Mouse (Mus musculus): ENCODE results near the gene Kmt2e. TPM values are rescaled to one million over a fixed set of nuclear protein-coding genes. Genes with fewer than 3 reads are reported as not detected.
"Not testable (repeated sequence)": the region's sequence is repeated elsewhere in the genome, so short reads cannot be mapped to it uniquely, and the experiment has no call there.

The Kmt2e gene
- polyA plus RNA-seq, 1 experiment from 2014 or later: 162 TPM

GRCm38 (mm10) chr5:23434598-23435481 lies 599 bp downstream of the Kmt2e start:
- under 1% methylated on average over 44 of the region's 46 CpGs for WGBS
- H3K4me2 ChIP-seq (ENCODE audit: low read length): peak overlapping the region; percentile 85
- peak overlapping the region; percentile 75 for H3K4me3 ChIP-seq (ENCODE audit: low read depth, low read length)
- H3K9ac ChIP-seq (ENCODE audit: low read depth, low read length): peak overlapping the region; percentile 98
- no peak; the same call in 1 of the 2 replicates for ATAC-seq
- H3K27me3 ChIP-seq (ENCODE audit: control insufficient read depth, insufficient read depth, low read depth, low read length): no peaks in the 10 kb centered on the region
- peak overlapping the region; percentile 100 for H3K27ac ChIP-seq (ENCODE audit: low read length)
- H3K36me3 ChIP-seq (ENCODE audit: control insufficient read depth, insufficient read depth, low read length): no peaks in the 10 kb centered on the region
- H3K9me3 ChIP-seq (replicated peaks; ENCODE audit: control insufficient read depth, low read length, poor library complexity, severe bottlenecking): no peaks in the 10 kb centered on the region
- peaks cover 21% of the 10 kb centered on the region for H3K4me1 ChIP-seq (ENCODE audit: control insufficient read depth, insufficient read depth, low read length)

DNA sequence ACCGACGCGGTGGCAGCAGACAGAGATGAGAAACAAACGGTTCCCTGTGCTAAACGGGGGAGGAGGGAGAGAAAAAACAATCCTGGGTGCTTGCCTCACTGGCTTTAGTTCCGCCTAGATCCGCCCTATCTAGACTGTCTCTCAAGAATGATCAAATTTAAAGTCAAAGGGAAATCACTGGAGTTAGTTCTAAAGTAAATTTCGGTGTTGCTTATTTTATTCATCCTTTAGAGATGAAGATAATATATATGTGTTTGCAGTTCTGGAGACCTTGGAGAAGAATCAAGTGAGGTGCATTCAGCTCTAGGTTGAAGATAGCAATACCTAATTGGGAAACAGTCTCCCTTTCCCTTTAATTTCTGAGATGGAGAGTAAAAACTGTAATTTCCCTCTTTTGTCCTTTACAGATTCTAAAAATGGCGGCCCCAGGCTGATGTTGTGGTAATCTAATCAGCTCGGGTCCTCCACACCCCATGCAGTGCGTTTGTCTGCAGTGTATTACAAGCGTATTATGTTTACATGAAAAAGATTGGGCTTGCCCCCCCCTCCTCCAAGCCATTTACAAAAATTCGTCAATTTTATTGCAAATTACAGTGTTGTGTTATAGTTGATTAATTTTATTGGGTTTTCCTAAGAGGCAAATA lies 1.4 kb downstream of the Kmt2e start:
- H3K4me2 ChIP-seq (ENCODE audit: low read length): peak overlapping the region; percentile 85
- H3K9ac ChIP-seq (ENCODE audit: low read depth, low read length): peak overlapping the region; percentile 98
- WGBS: 0% methylated on average over 13 of the region's 13 CpGs
- no peak for ATAC-seq
- H3K4me3 ChIP-seq (ENCODE audit: low read depth, low read length): peak overlapping the region; percentile 75
- no peaks in the 10 kb centered on the region for H3K36me3 ChIP-seq (ENCODE audit: control insufficient read depth, insufficient read depth, low read length)
- no peaks in the 10 kb centered on the region for H3K27me3 ChIP-seq (ENCODE audit: control insufficient read depth, insufficient read depth, low read depth, low read length)
- no peaks in the 10 kb centered on the region for H3K9me3 ChIP-seq (replicated peaks; ENCODE audit: control insufficient read depth, low read length, poor library complexity, severe bottlenecking)
- H3K4me1 ChIP-seq (ENCODE audit: control insufficient read depth, insufficient read depth, low read length): peaks cover 18% of the 10 kb centered on the region
- peak overlapping the region; percentile 100 for H3K27ac ChIP-seq (ENCODE audit: low read length)

DNA sequence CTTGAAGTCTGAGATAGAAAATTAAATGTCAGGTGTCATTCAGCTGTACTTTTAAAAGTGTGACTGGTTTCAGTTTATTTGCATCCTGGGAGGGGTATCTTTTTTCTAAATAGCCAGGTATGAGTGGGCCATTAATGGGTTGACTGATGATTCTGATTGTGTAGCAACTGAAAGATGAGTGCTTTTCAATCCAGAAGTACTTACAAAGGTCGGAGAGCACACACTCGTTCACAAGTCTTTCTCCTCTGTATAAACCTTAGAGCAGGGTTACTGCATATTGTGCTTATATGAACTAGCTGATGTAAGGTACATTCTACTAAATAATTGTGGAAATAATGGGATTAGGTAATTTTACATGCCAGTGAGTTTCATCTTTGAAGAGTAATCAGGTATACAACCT lies 2.5 kb downstream of the Kmt2e start:
- peak overlapping the region; percentile 59 for H3K9ac ChIP-seq (ENCODE audit: low read depth, low read length)
- H3K9me3 ChIP-seq (replicated peaks; ENCODE audit: control insufficient read depth, low read length, poor library complexity, severe bottlenecking): no peaks in the 10 kb centered on the region
- no peak for ATAC-seq
- no peaks in the 10 kb centered on the region for H3K36me3 ChIP-seq (ENCODE audit: control insufficient read depth, insufficient read depth, low read length)
- H3K4me2 ChIP-seq (ENCODE audit: low read length): peak overlapping the region; percentile 85
- H3K4me1 ChIP-seq (ENCODE audit: control insufficient read depth, insufficient read depth, low read length): peaks cover 22% of the 10 kb centered on the region
- H3K4me3 ChIP-seq (ENCODE audit: low read depth, low read length): peak overlapping the region; percentile 75
- H3K27ac ChIP-seq (ENCODE audit: low read length): no peak overlapping the region
- WGBS: 4% methylated on average over 2 of the region's 2 CpGs
- H3K27me3 ChIP-seq (ENCODE audit: control insufficient read depth, insufficient read depth, low read depth, low read length): no peaks in the 10 kb centered on the region

- no peaks in the 10 kb centered on the region for H3K36me3 ChIP-seq (ENCODE audit: control insufficient read depth, insufficient read depth, low read length)
- H3K27me3 ChIP-seq (ENCODE audit: control insufficient read depth, insufficient read depth, low read depth, low read length): no peaks in the 10 kb centered on the region
- no peak overlapping the region for H3K9ac ChIP-seq (ENCODE audit: low read depth, low read length)
- WGBS: 92% methylated on average over 3 of the region's 3 CpGs
- no peak overlapping the region for H3K4me3 ChIP-seq (ENCODE audit: low read depth, low read length)
- no peak overlapping the region for H3K27ac ChIP-seq (ENCODE audit: low read length)
- ATAC-seq: no peak
- H3K9me3 ChIP-seq (replicated peaks; ENCODE audit: control insufficient read depth, low read length, poor library complexity, severe bottlenecking): no peaks in the 10 kb centered on the region
- peaks cover 33% of the 10 kb centered on the region for H3K4me1 ChIP-seq (ENCODE audit: control insufficient read depth, insufficient read depth, low read length)
- H3K4me2 ChIP-seq (ENCODE audit: low read length): peak overlapping the region; percentile 41; the same call in 1 of the 2 replicates
Measured at GRCm38 (mm10) chr5:23439857-23440256, 5.6 kb downstream of the Kmt2e start.

DNA sequence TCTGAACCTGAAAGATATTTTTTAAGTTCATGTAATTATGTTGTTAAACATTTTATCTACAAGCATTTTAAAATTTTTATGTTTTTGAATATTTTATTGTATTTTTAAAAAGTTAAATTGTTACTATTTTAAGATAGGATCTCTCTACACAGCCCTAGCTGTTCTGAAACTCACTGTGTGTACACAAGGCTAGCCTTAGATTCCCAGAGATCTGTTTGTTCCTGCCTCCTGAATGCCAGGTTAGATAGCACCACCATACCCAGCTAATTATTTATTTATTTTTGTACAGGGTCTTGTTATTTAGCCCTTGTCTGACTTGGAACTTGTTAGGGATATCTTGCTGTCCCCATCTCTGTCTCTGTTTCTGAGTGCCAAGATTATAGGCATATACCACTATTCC lies 6.3 kb downstream of the Kmt2e start:
- H3K27me3 ChIP-seq (ENCODE audit: control insufficient read depth, insufficient read depth, low read depth, low read length): no peaks in the 10 kb centered on the region
- H3K27ac ChIP-seq (ENCODE audit: low read length): no peak overlapping the region
- no peak overlapping the region for H3K4me2 ChIP-seq (ENCODE audit: low read length)
- H3K9me3 ChIP-seq (replicated peaks; ENCODE audit: control insufficient read depth, low read length, poor library complexity, severe bottlenecking): no peaks in the 10 kb centered on the region
- no peak overlapping the region for H3K9ac ChIP-seq (ENCODE audit: low read depth, low read length)
- H3K36me3 ChIP-seq (ENCODE audit: control insufficient read depth, insufficient read depth, low read length): no peaks in the 10 kb centered on the region
- H3K4me3 ChIP-seq (ENCODE audit: low read depth, low read length): no peak overlapping the region
- ATAC-seq: no peak
- H3K4me1 ChIP-seq (ENCODE audit: control insufficient read depth, insufficient read depth, low read length): peaks cover 33% of the 10 kb centered on the region

DNA sequence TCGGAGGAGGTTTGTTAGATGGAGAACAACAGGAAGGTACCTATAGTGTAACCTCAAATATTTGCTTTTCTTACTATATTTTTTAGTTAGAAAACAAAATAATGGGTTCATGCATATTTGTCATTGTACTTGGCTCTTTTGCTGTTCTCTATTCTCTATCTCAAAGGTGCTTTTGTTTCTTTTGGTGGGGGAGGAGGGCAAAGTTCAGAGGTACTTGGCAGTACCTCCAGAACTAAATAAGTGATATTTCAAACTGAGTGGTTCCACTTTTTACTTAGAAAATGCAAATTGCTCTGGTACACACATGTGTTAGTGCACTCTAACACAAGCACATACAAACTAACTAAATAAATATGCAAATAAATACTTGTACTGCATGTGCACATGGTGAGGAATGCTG lies 7.7 kb downstream of the Kmt2e start:
- Histone ChIP-seq H3K36me3 (ENCODE audit: control insufficient read depth, insufficient read depth, low read length) (no peaks in the 10 kb centered on the region), H3K27ac (ENCODE audit: low read length) (no peak overlapping the region), H3K9me3 (replicated peaks; ENCODE audit: control insufficient read depth, low read length, poor library complexity, severe bottlenecking) (no peaks in the 10 kb centered on the region), H3K9ac (ENCODE audit: low read depth, low read length) (no peak overlapping the region), H3K4me3 (ENCODE audit: low read depth, low read length) (no peak overlapping the region), H3K27me3 (ENCODE audit: control insufficient read depth, insufficient read depth, low read depth, low read length) (no peaks in the 10 kb centered on the region), H3K4me1 (ENCODE audit: control insufficient read depth, insufficient read depth, low read length) (peaks cover 36% of the 10 kb centered on the region), H3K4me2 (ENCODE audit: low read length) (no peak overlapping the region)
- no peak for ATAC-seq
- WGBS: 88% methylated on average over 1 of the region's 1 CpGs

GRCm38 (mm10) chr5:23444411-23444810 lies 10.2 kb downstream of the Kmt2e start:
- WGBS: 87% methylated on average over 4 of the region's 4 CpGs
- Histone ChIP-seq H3K36me3 (ENCODE audit: control insufficient read depth, insufficient read depth, low read length) (no peaks in the 10 kb centered on the region), H3K9ac (ENCODE audit: low read depth, low read length) (no peak overlapping the region), H3K27me3 (ENCODE audit: control insufficient read depth, insufficient read depth, low read depth, low read length) (no peaks in the 10 kb centered on the region), H3K4me1 (ENCODE audit: control insufficient read depth, insufficient read depth, low read length) (peaks cover 29% of the 10 kb centered on the region), H3K4me2 (ENCODE audit: low read length) (no peak overlapping the region), H3K9me3 (replicated peaks; ENCODE audit: control insufficient read depth, low read length, poor library complexity, severe bottlenecking) (no peaks in the 10 kb centered on the region), H3K4me3 (ENCODE audit: low read depth, low read length) (no peak overlapping the region), H3K27ac (ENCODE audit: low read length) (no peak overlapping the region)
- no peak for ATAC-seq

DNA sequence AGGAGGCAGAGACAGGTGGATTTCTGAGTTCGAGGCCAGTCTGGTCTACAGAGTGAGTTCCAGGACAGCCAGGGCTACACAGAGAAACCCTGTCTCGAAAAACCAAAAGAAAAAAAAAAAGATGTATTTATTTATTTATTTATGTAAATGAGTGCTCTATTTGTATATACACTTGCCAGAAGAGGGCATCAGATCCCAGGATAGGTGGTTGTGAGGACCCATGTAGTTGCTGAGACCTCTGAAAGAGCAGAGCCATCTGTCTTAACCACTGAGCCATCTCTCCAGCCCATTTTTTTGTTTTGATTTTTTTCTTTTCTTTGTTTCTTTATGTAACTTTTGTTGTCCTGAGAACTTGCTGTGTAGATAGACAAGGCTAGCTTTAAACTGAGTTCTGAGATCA lies 19.3 kb downstream of the Kmt2e start:
- H3K9ac ChIP-seq (ENCODE audit: low read depth, low read length): not testable (repeated sequence)

DNA sequence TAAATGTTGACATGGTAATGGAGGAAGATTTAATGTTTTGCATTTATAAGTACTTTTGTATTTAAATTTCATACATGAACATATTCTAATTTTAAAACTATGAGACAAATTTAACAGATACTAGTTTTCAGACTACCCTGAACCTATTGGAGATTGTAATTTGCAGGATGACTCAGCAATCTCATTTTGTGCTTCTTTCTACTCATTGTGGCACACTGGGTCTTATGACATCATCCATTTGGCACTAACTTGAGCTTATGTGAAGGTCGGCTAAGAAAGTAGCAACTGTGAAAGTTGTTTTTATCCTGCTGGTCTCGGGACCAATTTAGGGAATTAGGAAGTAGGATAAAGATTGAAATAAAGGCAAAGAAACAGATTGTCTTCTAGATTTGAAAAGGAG lies 27.4 kb downstream of the Kmt2e start:
- Histone ChIP-seq H3K27ac (ENCODE audit: low read length) (no peak overlapping the region), H3K27me3 (ENCODE audit: control insufficient read depth, insufficient read depth, low read depth, low read length) (no peaks in the 10 kb centered on the region), H3K9ac (ENCODE audit: low read depth, low read length) (no peak overlapping the region), H3K4me3 (ENCODE audit: low read depth, low read length) (no peak overlapping the region), H3K4me2 (ENCODE audit: low read length) (no peak overlapping the region), H3K9me3 (replicated peaks; ENCODE audit: control insufficient read depth, low read length, poor library complexity, severe bottlenecking) (no peaks in the 10 kb centered on the region), H3K4me1 (ENCODE audit: control insufficient read depth, insufficient read depth, low read length) (peaks cover 10% of the 10 kb centered on the region), H3K36me3 (ENCODE audit: control insufficient read depth, insufficient read depth, low read length) (no peaks in the 10 kb centered on the region; the same call in none of the 2 replicates)
- ATAC-seq: no peak
- WGBS: 47% methylated on average over 2 of the region's 2 CpGs

More for the DNA sequence above, 19.3 kb downstream of the Kmt2e start:
- not testable (repeated sequence) for H3K27ac ChIP-seq (ENCODE audit: low read length); H3K4me3 ChIP-seq (ENCODE audit: low read depth, low read length); H3K4me2 ChIP-seq (ENCODE audit: low read length); H3K36me3 ChIP-seq (ENCODE audit: control insufficient read depth, insufficient read depth, low read length); ATAC-seq; H3K9me3 ChIP-seq (replicated peaks; ENCODE audit: control insufficient read depth, low read length, poor library complexity, severe bottlenecking); H3K4me1 ChIP-seq (ENCODE audit: control insufficient read depth, insufficient read depth, low read length); H3K27me3 ChIP-seq (ENCODE audit: control insufficient read depth, insufficient read depth, low read depth, low read length)
- 83% methylated on average over 2 of the region's 2 CpGs for WGBS
